Mouse (Mus musculus) lung, postnatal 0 days (tissue): Measurements from ENCODE around the gene Pdyn.

Source experiments
- CTCF ChIP-seq: IDR thresholded peaks from 2 replicates; pipeline ENCODE4 v1.5.1; 2016; ENCODE audit warnings: antibody characterized with exemption, mild to moderate bottlenecking
- EP300 ChIP-seq: IDR thresholded peaks from 2 replicates; pipeline ENCODE4 v1.6.1; 2016; ENCODE audit warnings: antibody characterized with exemption, mild to moderate bottlenecking, control low read depth

DNA sequence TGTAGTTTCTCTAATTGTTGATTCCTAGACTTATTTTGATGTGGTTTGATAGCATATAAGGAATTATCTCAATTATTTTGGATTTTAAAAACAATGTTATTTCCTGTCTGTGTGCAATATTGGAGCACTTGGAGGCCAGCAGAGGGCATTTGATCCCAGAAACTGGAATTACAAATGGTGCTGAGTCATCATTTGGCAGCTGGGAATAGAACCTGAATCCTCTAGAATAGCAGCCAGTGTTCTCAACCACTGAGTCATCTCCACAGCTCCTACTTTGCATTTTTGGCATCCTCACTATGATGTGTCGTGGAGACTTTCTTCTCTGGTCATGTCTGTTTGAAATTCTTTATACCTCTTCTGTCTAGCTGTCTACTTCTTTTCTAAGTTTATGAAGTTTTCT, 30.0 kb upstream of the Pdyn start:
- peak; percentile 18; the same call in 1 of the 2 replicates for TF ChIP-seq CTCF
- no peak for TF ChIP-seq EP300
